Mouse (Mus musculus) kidney, adult 2 months (tissue): ENCODE data around the gene Bphl.

Source experiments
- CTCF ChIP-seq: fragments of 200-500 bp; conservative IDR thresholded peaks from 2 replicates; pipeline ENCODE4 v1.5.1; 2011; ENCODE audit warnings: low read depth, mild to moderate bottlenecking, control low read depth, low read length, moderate library complexity, mixed read lengths; ENCODE audit not compliant: insufficient read depth, insufficient read length
- POLR2A ChIP-seq: fragments of 200-500 bp; IDR thresholded peaks from one replicate; pipeline ENCODE4 v1.6.1; 2011; ENCODE audit warnings: low read depth, low read length, control low read depth

GRCm38 (mm10) chr13:34120536-34120935 is 83.1 kb downstream of the Bphl start:
- TF ChIP-seq CTCF (no peak), POLR2A (no peak)
